Mouse (Mus musculus): Measurements from ENCODE around the gene Ms4a7. TPM values are rescaled to one million over a fixed set of nuclear protein-coding genes. Genes with fewer than 3 reads are reported as not detected.

The Ms4a7 gene
- total RNA-seq, 1 experiment: 0.36 TPM

GRCm38 (mm10) chr19:11362002-11362401 is 26.1 kb upstream of the Ms4a7 start:
- H3K4me3 ChIP-seq (ENCODE audit: insufficient read depth in 1 of 2, low read depth in 1 of 2, low read length in 2 of 2, poor library complexity in 1 of 2, severe bottlenecking in 1 of 2): no peak overlapping the region
- H3K27ac ChIP-seq (ENCODE audit: insufficient read depth, low read depth, low read length, poor library complexity, severe bottlenecking): no peak overlapping the region
- H3K4me1 ChIP-seq (ENCODE audit: control insufficient read depth in 2 of 2, insufficient read depth in 2 of 2, low read length in 2 of 2, poor library complexity in 1 of 2): no peaks in the 10 kb centered on the region
- DNase-seq (ENCODE audit: low read depth, low spot score): no peak
- TF ChIP-seq MAFK (IDR thresholded peaks at IDR 0.05; ENCODE audit: insufficient read depth, low read depth, low read length) (no peak), HCFC1 (IDR thresholded peaks at IDR 0.05; ENCODE audit: borderline replicate concordance, insufficient read depth, low read length) (no peak), CHD2 (IDR thresholded peaks at IDR 0.05; ENCODE audit: low read depth, low read length) (no peak), ZNF384 (IDR thresholded peaks at IDR 0.05; ENCODE audit: low read depth, low read length) (no peak), ZC3H11A (IDR thresholded peaks at IDR 0.05; ENCODE audit: borderline replicate concordance, low read depth, low read length) (no peak)
- H3K9me3 ChIP-seq (ENCODE audit: control insufficient read depth, insufficient read depth, low read depth, low read length): no peaks in the 10 kb centered on the region
- no peak overlapping the region for H3K9ac ChIP-seq (ENCODE audit: insufficient read depth, low read depth, low read length, poor library complexity, severe bottlenecking)
- no peaks in the 10 kb centered on the region for H3K36me3 ChIP-seq (ENCODE audit: control insufficient read depth, insufficient read depth, low read length, poor library complexity, severe bottlenecking)
- in situ Hi-C loops (cut with MboI; ENCODE audit: low sequenced_read_pairs in 2 of 2, unreplicated experiment in 2 of 2): no loop called here

GRCm38 (mm10) chr19:11360106-11360505 is 24.2 kb upstream of the Ms4a7 start:
- in situ Hi-C loops (cut with MboI; ENCODE audit: low sequenced_read_pairs in 2 of 2, unreplicated experiment in 2 of 2): no loop called here
- Histone ChIP-seq H3K9ac (ENCODE audit: insufficient read depth, low read depth, low read length, poor library complexity, severe bottlenecking) (no peak overlapping the region), H3K4me3 (ENCODE audit: insufficient read depth in 1 of 2, low read depth in 1 of 2, low read length in 2 of 2, poor library complexity in 1 of 2, severe bottlenecking in 1 of 2) (no peak overlapping the region), H3K9me3 (ENCODE audit: control insufficient read depth, insufficient read depth, low read depth, low read length) (no peaks in the 10 kb centered on the region), H3K36me3 (ENCODE audit: control insufficient read depth, insufficient read depth, low read length, poor library complexity, severe bottlenecking) (no peaks in the 10 kb centered on the region), H3K27ac (ENCODE audit: insufficient read depth, low read depth, low read length, poor library complexity, severe bottlenecking) (no peak overlapping the region), H3K4me1 (ENCODE audit: control insufficient read depth in 2 of 2, insufficient read depth in 2 of 2, low read length in 2 of 2, poor library complexity in 1 of 2) (no peaks in the 10 kb centered on the region)
- TF ChIP-seq ZC3H11A (IDR thresholded peaks at IDR 0.05; ENCODE audit: borderline replicate concordance, low read depth, low read length): 0 out of 2 replicates have a peak, but pooled peaks have one; percentile 7
- no peak for TF ChIP-seq CHD2 (IDR thresholded peaks at IDR 0.05; ENCODE audit: low read depth, low read length)
- DNase-seq (ENCODE audit: low read depth, low spot score): no peak

GRCm38 (mm10) chr19:11355730-11356129 is 19.8 kb upstream of the Ms4a7 start:
- Histone ChIP-seq H3K4me1 (ENCODE audit: control insufficient read depth in 2 of 2, insufficient read depth in 2 of 2, low read length in 2 of 2, poor library complexity in 1 of 2) (no peaks in the 10 kb centered on the region), H3K9me3 (ENCODE audit: control insufficient read depth, insufficient read depth, low read depth, low read length) (no peaks in the 10 kb centered on the region), H3K36me3 (ENCODE audit: control insufficient read depth, insufficient read depth, low read length, poor library complexity, severe bottlenecking) (no peaks in the 10 kb centered on the region), H3K4me3 (ENCODE audit: insufficient read depth in 1 of 2, low read depth in 1 of 2, low read length in 2 of 2, poor library complexity in 1 of 2, severe bottlenecking in 1 of 2) (no peak overlapping the region), H3K27ac (ENCODE audit: insufficient read depth, low read depth, low read length, poor library complexity, severe bottlenecking) (no peak overlapping the region), H3K9ac (ENCODE audit: insufficient read depth, low read depth, low read length, poor library complexity, severe bottlenecking) (no peak overlapping the region)
- TF ChIP-seq ZC3H11A (IDR thresholded peaks at IDR 0.05; ENCODE audit: borderline replicate concordance, low read depth, low read length) (no peak), MAFK (IDR thresholded peaks at IDR 0.05; ENCODE audit: insufficient read depth, low read depth, low read length) (no peak), HCFC1 (IDR thresholded peaks at IDR 0.05; ENCODE audit: borderline replicate concordance, insufficient read depth, low read length) (no peak), ZNF384 (IDR thresholded peaks at IDR 0.05; ENCODE audit: low read depth, low read length) (no peak), CHD2 (IDR thresholded peaks at IDR 0.05; ENCODE audit: low read depth, low read length) (no peak)
- no peak for DNase-seq (ENCODE audit: low read depth, low spot score)
- in situ Hi-C loops (cut with MboI; ENCODE audit: low sequenced_read_pairs in 2 of 2, unreplicated experiment in 2 of 2): no loop called here

- H3K9ac ChIP-seq (ENCODE audit: insufficient read depth, low read depth, low read length, poor library complexity, severe bottlenecking): no peak overlapping the region
- H3K4me3 ChIP-seq (ENCODE audit: insufficient read depth in 1 of 2, low read depth in 1 of 2, low read length in 2 of 2, poor library complexity in 1 of 2, severe bottlenecking in 1 of 2): no peak overlapping the region
- in situ Hi-C loops (cut with MboI; ENCODE audit: low sequenced_read_pairs in 2 of 2, unreplicated experiment in 2 of 2): no loop called here
- H3K27ac ChIP-seq (ENCODE audit: insufficient read depth, low read depth, low read length, poor library complexity, severe bottlenecking): no peak overlapping the region
- H3K36me3 ChIP-seq (ENCODE audit: control insufficient read depth, insufficient read depth, low read length, poor library complexity, severe bottlenecking): no peaks in the 10 kb centered on the region
- no peaks in the 10 kb centered on the region for H3K4me1 ChIP-seq (ENCODE audit: control insufficient read depth in 2 of 2, insufficient read depth in 2 of 2, low read length in 2 of 2, poor library complexity in 1 of 2)
- DNase-seq (ENCODE audit: low read depth, low spot score): no peak
- no peaks in the 10 kb centered on the region for H3K9me3 ChIP-seq (ENCODE audit: control insufficient read depth, insufficient read depth, low read depth, low read length)
- 0 out of 2 replicates have a peak, but pooled peaks have one; percentile 12 for TF ChIP-seq ZC3H11A (IDR thresholded peaks at IDR 0.05; ENCODE audit: borderline replicate concordance, low read depth, low read length)
- no peak for TF ChIP-seq CHD2 (IDR thresholded peaks at IDR 0.05; ENCODE audit: low read depth, low read length)
Measured at GRCm38 (mm10) chr19:11351878-11352277, 15.9 kb upstream of the Ms4a7 start.

GRCm38 (mm10) chr19:11349698-11350481 is 13.9 kb upstream of the Ms4a7 start:
- in situ Hi-C loops (cut with MboI; ENCODE audit: low sequenced_read_pairs in 2 of 2, unreplicated experiment in 2 of 2): loop anchor here in 1 of 2 experiments (10.0 kb wide), 1 partner anchor 165 kb away; no protein-coding TSS in a partner anchor
- Histone ChIP-seq H3K27ac (ENCODE audit: insufficient read depth, low read depth, low read length, poor library complexity, severe bottlenecking) (no peak overlapping the region), H3K9ac (ENCODE audit: insufficient read depth, low read depth, low read length, poor library complexity, severe bottlenecking) (no peak overlapping the region), H3K4me1 (ENCODE audit: control insufficient read depth in 2 of 2, insufficient read depth in 2 of 2, low read length in 2 of 2, poor library complexity in 1 of 2) (no peaks in the 10 kb centered on the region), H3K4me3 (ENCODE audit: insufficient read depth in 1 of 2, low read depth in 1 of 2, low read length in 2 of 2, poor library complexity in 1 of 2, severe bottlenecking in 1 of 2) (no peak overlapping the region), H3K9me3 (ENCODE audit: control insufficient read depth, insufficient read depth, low read depth, low read length) (no peaks in the 10 kb centered on the region), H3K36me3 (ENCODE audit: control insufficient read depth, insufficient read depth, low read length, poor library complexity, severe bottlenecking) (no peaks in the 10 kb centered on the region)
- peak; percentile 6 for DNase-seq (ENCODE audit: low read depth, low spot score)
- TF ChIP-seq CHD2 (IDR thresholded peaks at IDR 0.05; ENCODE audit: low read depth, low read length) (no peak), HCFC1 (IDR thresholded peaks at IDR 0.05; ENCODE audit: borderline replicate concordance, insufficient read depth, low read length) (no peak), ZNF384 (IDR thresholded peaks at IDR 0.05; ENCODE audit: low read depth, low read length) (no peak), ZC3H11A (IDR thresholded peaks at IDR 0.05; ENCODE audit: borderline replicate concordance, low read depth, low read length) (no peak), MAFK (IDR thresholded peaks at IDR 0.05; ENCODE audit: insufficient read depth, low read depth, low read length) (no peak)

Measured in ES-E14 (cell line).